Mouse (Mus musculus) hindbrain, embryonic 12.5 days (tissue): ENCODE measurements at regions not wholly inside any gene's neighbourhood (a gene's known extent, or its start where the extent isn't known, plus 50 kb on each side); places are given as distances from the start of the nearest gene placed in this dataset.

Experiments used
- ATAC-seq: fragments of 200-750 bp; cut with Nextera tagmentation; 2 replicates; pipeline ENCODE4 v1.8.0; 2017; ENCODE audit warnings: moderate TSS enrichment; ENCODE audit not compliant: low FRiP score
- H3K27ac ChIP-seq: fragments of 300-500 bp; sonication (generic); 2 replicates; pipeline ENCODE4 v1.5.1; 2016; ENCODE audit warnings: mild to moderate bottlenecking
- H3K27me3 ChIP-seq: fragments of 300-500 bp; sonication (generic); 2 replicates; pipeline ENCODE4 v1.6.1; 2016; ENCODE audit warnings: mild to moderate bottlenecking
- H3K36me3 ChIP-seq: fragments of 300-500 bp; sonication (generic); 2 replicates; pipeline ENCODE4 v1.6.1; 2016; ENCODE audit warnings: mild to moderate bottlenecking
- H3K4me1 ChIP-seq: fragments of 300-500 bp; sonication (generic); 2 replicates; pipeline ENCODE4 v1.6.1; 2016
- H3K4me2 ChIP-seq: fragments of 300-500 bp; sonication (generic); replicated peaks from 2 replicates; pipeline ENCODE4 v1.6.1; 2016; ENCODE audit warnings: mild to moderate bottlenecking
- H3K4me3 ChIP-seq: fragments of 300-500 bp; sonication (generic); 2 replicates; pipeline ENCODE4 v1.5.1; 2016; ENCODE audit warnings: mild to moderate bottlenecking
- H3K9ac ChIP-seq: fragments of 300-500 bp; sonication (generic); 2 replicates; pipeline ENCODE4 v1.6.1; 2016; ENCODE audit warnings: mild to moderate bottlenecking, moderate library complexity
- H3K9me3 ChIP-seq: fragments of 300-500 bp; sonication (generic); replicated peaks from 2 replicates; pipeline ENCODE4 v1.6.1; 2016; ENCODE audit warnings: mild to moderate bottlenecking
- WGBS: fragments of 180-500 bp; shearing (Covaris S2); methylation state at CpG from one replicate; pipeline ENCODE4 v1.1.7; 2016; 5-methylcytosine and 5-hydroxymethylcytosine counted together

GRCm38 (mm10) chr10:17619617-17620016, 103.4 kb upstream of the Cited2 start:
- Histone ChIP-seq H3K27me3 (no peaks in the 10 kb centered on the region), H3K4me2 (no peak overlapping the region), H3K36me3 (no peaks in the 10 kb centered on the region), H3K9ac (no peak overlapping the region), H3K4me3 (no peak overlapping the region), H3K4me1 (no peaks in the 10 kb centered on the region), H3K27ac (no peak overlapping the region), H3K9me3 (no peaks in the 10 kb centered on the region)
- 70% methylated on average over 3 of the region's 3 CpGs for WGBS
- ATAC-seq, result no peak

DNA sequence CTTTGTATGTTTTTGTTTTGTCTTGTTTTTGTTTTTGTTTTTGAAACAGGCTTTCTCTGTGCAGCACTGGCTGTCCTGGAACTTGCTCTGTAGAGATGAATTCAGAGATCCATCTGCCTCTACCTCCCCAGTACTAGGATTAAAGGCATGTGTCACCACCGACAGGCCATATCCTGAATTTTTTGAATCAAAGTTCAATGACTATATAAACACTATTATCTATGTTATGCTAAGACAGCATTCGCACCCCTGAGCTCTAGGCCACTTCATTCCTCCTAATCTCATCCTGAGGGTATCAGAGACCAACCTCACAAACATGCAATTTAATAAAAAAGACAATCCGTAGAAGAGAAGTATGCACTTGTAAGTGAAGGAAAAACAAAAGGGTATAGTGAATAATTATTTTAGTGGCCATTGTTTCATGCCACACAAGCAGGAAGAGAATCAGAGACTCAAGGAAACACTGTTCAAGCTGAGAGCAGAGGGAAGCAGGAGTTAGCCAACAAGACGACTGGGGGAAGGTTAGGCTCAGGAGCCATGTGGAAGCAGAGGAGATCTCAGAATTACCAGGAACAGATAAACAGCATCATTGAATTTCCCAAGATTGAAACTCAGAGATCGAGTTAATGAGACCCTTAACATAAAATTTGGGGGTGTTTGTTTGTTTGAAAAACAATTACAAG, 101.2 kb upstream of the Cited2 start:
- H3K36me3 ChIP-seq, result no peaks in the 10 kb centered on the region
- no peak overlapping the region for H3K27ac ChIP-seq
- no peak overlapping the region for H3K9ac ChIP-seq
- H3K4me2 ChIP-seq, result no peak overlapping the region
- H3K4me1 ChIP-seq, result no peaks in the 10 kb centered on the region
- WGBS, result 70% methylated on average over 5 of the region's 5 CpGs
- no peaks in the 10 kb centered on the region for H3K9me3 ChIP-seq
- no peaks in the 10 kb centered on the region for H3K27me3 ChIP-seq
- H3K4me3 ChIP-seq, result no peak overlapping the region
- no peak for ATAC-seq

DNA sequence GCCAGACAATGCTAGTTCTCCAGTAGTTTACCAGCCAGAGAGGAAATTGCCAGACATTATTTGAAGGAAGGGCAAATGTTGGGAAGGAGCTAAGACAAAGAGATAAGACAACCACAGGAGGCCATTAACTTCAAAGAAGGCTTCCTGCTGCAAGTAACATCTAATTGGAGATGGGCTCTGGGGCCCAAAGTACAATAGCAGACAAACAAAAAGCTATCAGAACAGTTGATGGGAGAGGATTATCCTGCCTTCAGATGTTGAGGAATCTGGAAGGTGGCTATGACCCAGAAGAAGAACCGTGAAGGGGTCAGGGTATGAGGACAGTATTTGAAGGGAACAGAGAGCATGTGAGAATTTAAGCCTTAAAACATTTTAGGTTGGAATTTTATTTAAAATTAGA, 100.2 kb upstream of the Cited2 start:
- no peak overlapping the region for H3K4me2 ChIP-seq
- no peaks in the 10 kb centered on the region for H3K4me1 ChIP-seq
- WGBS, result 24% methylated on average over 1 of the region's 1 CpGs
- H3K27ac ChIP-seq, result no peak overlapping the region
- ATAC-seq, result no peak
- no peaks in the 10 kb centered on the region for H3K9me3 ChIP-seq
- H3K36me3 ChIP-seq, result no peaks in the 10 kb centered on the region
- H3K9ac ChIP-seq, result no peak overlapping the region
- H3K4me3 ChIP-seq, result no peak overlapping the region
- H3K27me3 ChIP-seq, result no peaks in the 10 kb centered on the region

GRCm38 (mm10) chr10:17629709-17630108, 93.3 kb upstream of the Cited2 start:
- Histone ChIP-seq H3K27ac (no peak overlapping the region), H3K4me3 (no peak overlapping the region)

GRCm38 (mm10) chr10:17630861-17631581, 92.0 kb upstream of the Cited2 start:
- no peak overlapping the region for H3K9ac ChIP-seq
- peak overlapping the region; percentile 74 for H3K27ac ChIP-seq
- WGBS, result 43% methylated on average over 4 of the region's 4 CpGs
- no peak overlapping the region for H3K4me2 ChIP-seq
- H3K27me3 ChIP-seq, result no peaks in the 10 kb centered on the region
- ATAC-seq, result peak; percentile 86
- H3K36me3 ChIP-seq, result no peaks in the 10 kb centered on the region
- no peak overlapping the region for H3K4me3 ChIP-seq
- no peaks in the 10 kb centered on the region for H3K9me3 ChIP-seq
- peaks cover 10% of the 10 kb centered on the region for H3K4me1 ChIP-seq

More at GRCm38 (mm10) chr10:17629709-17630108, 93.3 kb upstream of the Cited2 start:
- H3K27me3 ChIP-seq, result no peaks in the 10 kb centered on the region
- no peak for ATAC-seq
- H3K36me3 ChIP-seq, result no peaks in the 10 kb centered on the region
- no peak overlapping the region for H3K9ac ChIP-seq
- peaks cover 10% of the 10 kb centered on the region for H3K4me1 ChIP-seq
- no peaks in the 10 kb centered on the region for H3K9me3 ChIP-seq
- 70% methylated on average over 3 of the region's 3 CpGs for WGBS
- no peak overlapping the region for H3K4me2 ChIP-seq

GRCm38 (mm10) chr10:17631817-17632216, 91.2 kb upstream of the Cited2 start:
- peak overlapping the region; percentile 74 for H3K27ac ChIP-seq

DNA sequence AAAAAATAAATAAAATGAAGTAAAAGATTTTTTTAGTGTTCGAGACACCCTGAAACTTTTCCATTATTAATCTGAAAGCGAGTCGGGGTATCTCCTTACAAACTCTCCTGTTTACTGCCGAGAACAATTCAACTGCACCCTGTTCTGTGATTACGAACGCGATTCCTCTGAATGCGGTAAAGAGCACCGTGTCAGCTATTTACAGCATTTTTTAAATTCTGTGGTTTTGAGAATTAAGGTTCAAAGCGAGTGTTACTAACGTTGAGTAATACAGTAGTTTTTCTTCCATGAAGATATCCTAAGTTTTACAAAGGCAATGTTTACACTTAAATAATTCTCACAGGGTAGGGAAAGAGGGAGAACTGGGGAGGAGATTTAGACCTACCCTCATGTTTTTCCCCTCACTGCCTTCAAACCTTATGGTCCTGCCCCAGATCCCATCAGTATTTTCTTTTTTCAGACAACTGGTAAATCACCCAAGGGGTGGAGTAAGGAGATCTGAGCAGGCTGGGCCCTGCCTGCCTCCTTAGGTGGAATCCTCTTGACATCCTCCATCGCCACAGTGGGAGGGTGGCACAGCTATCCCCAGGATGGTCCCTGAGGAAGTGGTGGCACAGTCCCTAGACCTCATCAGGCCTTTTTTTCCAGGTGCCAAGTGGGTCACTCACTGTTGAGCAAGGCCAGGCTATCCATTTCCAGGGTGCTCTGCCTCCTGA, 89.9 kb upstream of the Cited2 start:
- H3K9me3 ChIP-seq, result no peaks in the 10 kb centered on the region
- no peak overlapping the region for H3K9ac ChIP-seq
- WGBS, result 85% methylated on average over 12 of the region's 12 CpGs
- H3K4me3 ChIP-seq, result no peak overlapping the region
- peaks cover 10% of the 10 kb centered on the region for H3K4me1 ChIP-seq
- no peak overlapping the region for H3K4me2 ChIP-seq
- ATAC-seq, result no peak
- no peak overlapping the region for H3K27ac ChIP-seq
- H3K36me3 ChIP-seq, result no peaks in the 10 kb centered on the region
- no peaks in the 10 kb centered on the region for H3K27me3 ChIP-seq

More at GRCm38 (mm10) chr10:17631817-17632216, 91.2 kb upstream of the Cited2 start:
- no peak overlapping the region for H3K9ac ChIP-seq
- H3K4me3 ChIP-seq, result no peak overlapping the region
- no peak overlapping the region; the same call in 1 of the 2 replicates for H3K4me2 ChIP-seq
- 23% methylated on average over 5 of the region's 5 CpGs for WGBS
- peaks cover 10% of the 10 kb centered on the region for H3K4me1 ChIP-seq
- peak; percentile 42 for ATAC-seq
- H3K9me3 ChIP-seq, result no peaks in the 10 kb centered on the region
- no peaks in the 10 kb centered on the region for H3K27me3 ChIP-seq
- H3K36me3 ChIP-seq, result no peaks in the 10 kb centered on the region

GRCm38 (mm10) chr10:17645363-17645762, 77.7 kb upstream of the Cited2 start:
- ATAC-seq, result no peak
- H3K9me3 ChIP-seq, result no peaks in the 10 kb centered on the region
- H3K36me3 ChIP-seq, result no peaks in the 10 kb centered on the region
- H3K27ac ChIP-seq, result no peak overlapping the region
- 93% methylated on average over 5 of the region's 5 CpGs for WGBS
- no peak overlapping the region for H3K4me2 ChIP-seq
- H3K4me3 ChIP-seq, result no peak overlapping the region
- H3K4me1 ChIP-seq, result no peaks in the 10 kb centered on the region
- H3K9ac ChIP-seq, result no peak overlapping the region
- H3K27me3 ChIP-seq, result no peaks in the 10 kb centered on the region

GRCm38 (mm10) chr10:17646391-17646790, 76.6 kb upstream of the Cited2 start:
- Histone ChIP-seq H3K9ac (no peak overlapping the region), H3K4me1 (no peaks in the 10 kb centered on the region), H3K27me3 (no peaks in the 10 kb centered on the region), H3K4me3 (no peak overlapping the region), H3K36me3 (no peaks in the 10 kb centered on the region), H3K27ac (no peak overlapping the region), H3K9me3 (no peaks in the 10 kb centered on the region), H3K4me2 (no peak overlapping the region)
- WGBS, result 98% methylated on average over 4 of the region's 4 CpGs
- no peak for ATAC-seq

GRCm38 (mm10) chr10:17648077-17648476, 74.9 kb upstream of the Cited2 start:
- H3K9ac ChIP-seq, result no peak overlapping the region
- H3K4me3 ChIP-seq, result no peak overlapping the region
- H3K9me3 ChIP-seq, result no peaks in the 10 kb centered on the region
- WGBS, result 69% methylated on average over 6 of the region's 6 CpGs
- H3K4me2 ChIP-seq, result no peak overlapping the region
- H3K4me1 ChIP-seq, result peaks cover 2% of the 10 kb centered on the region
- H3K27me3 ChIP-seq, result no peaks in the 10 kb centered on the region
- H3K36me3 ChIP-seq, result no peaks in the 10 kb centered on the region
- no peak for ATAC-seq
- H3K27ac ChIP-seq, result no peak overlapping the region

- Histone ChIP-seq H3K4me3 (no peak overlapping the region), H3K9me3 (no peaks in the 10 kb centered on the region), H3K27ac (no peak overlapping the region), H3K4me2 (no peak overlapping the region), H3K4me1 (peaks cover 9% of the 10 kb centered on the region), H3K27me3 (no peaks in the 10 kb centered on the region), H3K36me3 (no peaks in the 10 kb centered on the region), H3K9ac (no peak overlapping the region)
- ATAC-seq, result no peak
- WGBS, result 88% methylated on average over 6 of the region's 6 CpGs
Measured at GRCm38 (mm10) chr10:17650997-17651750, 71.8 kb upstream of the Cited2 start.

- no peak for ATAC-seq
- Histone ChIP-seq H3K4me2 (no peak overlapping the region), H3K9me3 (no peaks in the 10 kb centered on the region), H3K9ac (no peak overlapping the region), H3K4me1 (peaks cover 17% of the 10 kb centered on the region), H3K27ac (no peak overlapping the region), H3K36me3 (no peaks in the 10 kb centered on the region), H3K27me3 (no peaks in the 10 kb centered on the region), H3K4me3 (no peak overlapping the region)
- 38% methylated on average over 6 of the region's 6 CpGs for WGBS
Measured at GRCm38 (mm10) chr10:17653325-17653724, 69.7 kb upstream of the Cited2 start.
